Mouse (Mus musculus) hindbrain, embryonic 13.5 days (tissue): Measurements from ENCODE around the gene Gm5269. TPM values are rescaled to one million over a fixed set of nuclear protein-coding genes. Genes with fewer than 3 reads are reported as not detected.

Source experiments
- ATAC-seq: fragments of 200-750 bp; cut with Nextera tagmentation; 2 replicates; pipeline ENCODE4 v1.8.0; 2017; ENCODE audit warnings: moderate TSS enrichment; ENCODE audit not compliant: low FRiP score
- H3K27ac ChIP-seq: fragments of 300-500 bp; sonication (generic); 2 replicates; pipeline ENCODE4 v1.5.1; 2015; ENCODE audit warnings: inconsistent platforms, mild to moderate bottlenecking, moderate library complexity
- H3K27me3 ChIP-seq: fragments of 300-500 bp; sonication (generic); 2 replicates; pipeline ENCODE4 v1.6.1; 2015; ENCODE audit warnings: mild to moderate bottlenecking, inconsistent platforms
- H3K36me3 ChIP-seq: fragments of 300-500 bp; sonication (generic); 2 replicates; pipeline ENCODE4 v1.6.1; 2015; ENCODE audit warnings: mild to moderate bottlenecking, inconsistent platforms
- H3K4me1 ChIP-seq: fragments of 300-500 bp; sonication (generic); replicated peaks from 2 replicates; pipeline ENCODE4 v1.6.1; 2015; ENCODE audit warnings: inconsistent platforms
- H3K4me2 ChIP-seq: fragments of 300-500 bp; sonication (generic); 2 replicates; pipeline ENCODE4 v1.6.1; 2015; ENCODE audit warnings: inconsistent platforms, mild to moderate bottlenecking, moderate library complexity
- H3K4me3 ChIP-seq: fragments of 300-500 bp; sonication (generic); 2 replicates; pipeline ENCODE4 v1.5.1; 2015; ENCODE audit warnings: mild to moderate bottlenecking, inconsistent platforms
- H3K9ac ChIP-seq: fragments of 300-500 bp; sonication (generic); 2 replicates; pipeline ENCODE4 v1.6.1; 2015; ENCODE audit warnings: mild to moderate bottlenecking, inconsistent platforms
- H3K9me3 ChIP-seq: fragments of 300-500 bp; sonication (generic); 2 replicates; pipeline ENCODE4 v1.6.1; 2016; ENCODE audit warnings: inconsistent platforms
- WGBS: fragments of 180-500 bp; shearing (Covaris S2); methylation state at CpG from one replicate; pipeline ENCODE4 v1.1.7; 2015; 5-methylcytosine and 5-hydroxymethylcytosine counted together
- polyA plus RNA-seq: library from polyadenylated mRNA; unstranded; fragments of >200 nt; fragmentation: Nextera tagmentation; extraction: Ambion mirVana; gene quantifications from 2 replicates; pipeline ENCODE4 v1.2.1, GENCODE M21; 2015

The Gm5269 gene
- polyA plus RNA-seq, 1 experiment from 2014 or later: not detected

GRCm38 (mm10) chr1:45914236-45914635 lies 24.2 kb upstream of the Gm5269 start:
- no peaks in the 10 kb centered on the region for H3K4me1 ChIP-seq
- H3K27ac ChIP-seq: no peak overlapping the region
- WGBS: 91% methylated on average over 4 of the region's 4 CpGs
- H3K4me3 ChIP-seq: no peak overlapping the region
- no peaks in the 10 kb centered on the region for H3K36me3 ChIP-seq
- H3K9me3 ChIP-seq: no peaks in the 10 kb centered on the region
- H3K27me3 ChIP-seq: no peaks in the 10 kb centered on the region
- no peak overlapping the region for H3K4me2 ChIP-seq
- no peak overlapping the region for H3K9ac ChIP-seq
- no peak for ATAC-seq

- peaks cover 7% of the 10 kb centered on the region; the same call in 1 of the 2 replicates for H3K4me1 ChIP-seq
- 0 out of 2 replicates have a peak overlapping the region, but pooled peaks have one; percentile 24 for H3K27ac ChIP-seq
- H3K27me3 ChIP-seq: no peaks in the 10 kb centered on the region
- no peak overlapping the region for H3K4me2 ChIP-seq
- peak; percentile 93 for ATAC-seq
- H3K36me3 ChIP-seq: no peaks in the 10 kb centered on the region
- H3K9me3 ChIP-seq: no peaks in the 10 kb centered on the region
- WGBS: 22% methylated on average over 5 of the region's 5 CpGs
- no peak overlapping the region for H3K9ac ChIP-seq
- H3K4me3 ChIP-seq: no peak overlapping the region
These were observed 15.2 kb upstream of the Gm5269 start for GRCm38 (mm10) chr1:45905107-45905821.

- no peaks in the 10 kb centered on the region for H3K36me3 ChIP-seq
- H3K4me1 ChIP-seq: peaks cover 7% of the 10 kb centered on the region; the same call in 1 of the 2 replicates
- H3K9me3 ChIP-seq: no peaks in the 10 kb centered on the region
- H3K4me2 ChIP-seq: no peak overlapping the region
- no peak overlapping the region for H3K27ac ChIP-seq
- H3K27me3 ChIP-seq: no peaks in the 10 kb centered on the region
- no peak overlapping the region for H3K9ac ChIP-seq
- 82% methylated on average over 3 of the region's 3 CpGs for WGBS
- no peak overlapping the region for H3K4me3 ChIP-seq
- ATAC-seq: no peak
These were observed 14.1 kb upstream of the Gm5269 start for GRCm38 (mm10) chr1:45904161-45904560.

DNA sequence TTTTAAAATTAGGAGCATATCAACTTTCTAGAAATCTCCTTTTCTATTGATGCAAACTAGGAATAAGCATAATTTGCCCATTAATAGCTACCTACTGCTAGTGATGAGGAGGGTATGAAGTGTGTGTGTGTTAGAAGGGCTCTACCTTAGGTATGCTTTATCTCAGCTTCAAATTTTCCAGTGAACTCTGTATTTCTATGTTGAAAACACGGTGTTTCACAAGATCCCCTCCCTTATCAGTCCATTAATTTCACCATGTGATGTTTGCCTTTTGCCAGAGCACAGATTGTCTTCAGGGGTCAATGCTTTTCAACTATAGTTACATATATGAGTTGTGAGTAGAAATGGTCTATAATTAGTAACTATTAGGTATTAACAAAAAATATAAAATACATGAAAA lies 8.0 kb upstream of the Gm5269 start:
- ATAC-seq: no peak
- Histone ChIP-seq H3K4me1 (no peaks in the 10 kb centered on the region), H3K27me3 (no peaks in the 10 kb centered on the region), H3K4me2 (no peak overlapping the region), H3K27ac (no peak overlapping the region), H3K9me3 (no peaks in the 10 kb centered on the region), H3K4me3 (no peak overlapping the region), H3K36me3 (no peaks in the 10 kb centered on the region), H3K9ac (no peak overlapping the region)
- WGBS: 67% methylated on average over 1 of the region's 1 CpGs

DNA sequence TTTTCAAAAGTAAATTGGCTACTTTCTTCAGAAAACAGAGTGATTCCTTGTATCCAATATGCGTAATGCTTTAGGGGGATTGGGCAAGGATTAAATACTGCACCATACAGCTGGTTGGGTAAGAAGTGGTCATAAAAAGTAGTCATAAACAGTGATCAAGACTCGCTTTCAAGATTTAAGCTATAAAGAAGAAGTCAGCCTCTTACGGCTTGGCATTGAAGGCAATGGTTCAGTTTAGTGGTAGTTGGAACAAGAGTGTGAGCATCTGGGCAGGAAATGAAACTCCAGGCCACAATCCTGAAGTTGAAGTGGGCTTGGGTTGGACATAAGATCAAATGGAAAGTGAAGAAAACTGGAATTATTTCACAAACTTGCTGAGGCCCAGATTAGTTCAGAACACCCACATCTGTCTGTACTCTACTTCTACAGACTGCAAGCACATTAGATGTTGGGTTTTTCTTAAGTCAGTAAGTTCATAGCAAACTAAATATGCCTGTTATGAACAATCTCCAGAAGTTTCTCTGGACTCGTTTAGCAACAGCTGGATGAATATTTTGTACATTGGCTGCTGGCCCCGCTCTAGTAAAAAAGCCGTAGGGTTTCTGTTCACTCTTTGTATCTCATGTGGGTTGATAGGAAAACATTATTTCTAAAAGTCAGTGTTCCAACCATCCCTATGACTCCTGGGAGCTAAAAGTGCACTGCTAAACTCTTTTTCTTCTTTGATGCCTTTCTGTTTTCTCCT lies 4.3 kb upstream of the Gm5269 start:
- ATAC-seq: no peak
- Histone ChIP-seq H3K4me2 (no peak overlapping the region), H3K4me1 (no peaks in the 10 kb centered on the region), H3K36me3 (no peaks in the 10 kb centered on the region), H3K9ac (no peak overlapping the region), H3K27ac (no peak overlapping the region), H3K27me3 (no peaks in the 10 kb centered on the region), H3K9me3 (no peaks in the 10 kb centered on the region), H3K4me3 (no peak overlapping the region)
- 91% methylated on average over 6 of the region's 6 CpGs for WGBS

DNA sequence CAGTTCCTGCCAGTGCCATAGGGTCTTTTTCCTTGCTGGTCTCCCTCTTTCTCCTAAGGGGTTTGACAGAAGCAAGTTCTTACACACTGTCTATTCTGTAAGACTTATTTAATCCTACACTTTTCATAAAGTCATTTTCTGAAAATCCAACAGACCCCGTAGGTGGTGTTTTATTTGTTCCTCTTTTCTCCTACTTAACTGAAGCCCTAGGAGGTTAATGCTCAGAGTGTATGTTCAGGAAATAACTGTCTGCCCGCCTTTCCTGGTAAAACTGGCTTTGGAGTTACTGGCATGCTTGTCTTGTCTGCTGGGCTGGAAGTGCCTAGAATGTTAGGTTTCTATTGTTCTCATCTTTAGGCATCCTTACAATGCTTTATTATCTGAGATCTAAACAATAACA lies 1.9 kb upstream of the Gm5269 start:
- no peak for ATAC-seq
- H3K4me3 ChIP-seq: no peak overlapping the region
- H3K9ac ChIP-seq: no peak overlapping the region
- H3K27me3 ChIP-seq: no peaks in the 10 kb centered on the region
- no peaks in the 10 kb centered on the region for H3K4me1 ChIP-seq
- WGBS: 75% methylated on average over 2 of the region's 2 CpGs
- no peaks in the 10 kb centered on the region for H3K36me3 ChIP-seq
- no peak overlapping the region for H3K4me2 ChIP-seq
- H3K9me3 ChIP-seq: no peaks in the 10 kb centered on the region
- H3K27ac ChIP-seq: no peak overlapping the region

- no peaks in the 10 kb centered on the region for H3K4me1 ChIP-seq
- no peaks in the 10 kb centered on the region for H3K27me3 ChIP-seq
- WGBS: 88% methylated on average over 9 of the region's 9 CpGs
- no peak overlapping the region for H3K27ac ChIP-seq
- no peak overlapping the region for H3K4me3 ChIP-seq
- no peaks in the 10 kb centered on the region for H3K36me3 ChIP-seq
- no peak overlapping the region for H3K4me2 ChIP-seq
- no peaks in the 10 kb centered on the region for H3K9me3 ChIP-seq
- no peak overlapping the region for H3K9ac ChIP-seq
- no peak for ATAC-seq
These were observed 3.3 kb downstream of the Gm5269 start for GRCm38 (mm10) chr1:45886800-45887199.

DNA sequence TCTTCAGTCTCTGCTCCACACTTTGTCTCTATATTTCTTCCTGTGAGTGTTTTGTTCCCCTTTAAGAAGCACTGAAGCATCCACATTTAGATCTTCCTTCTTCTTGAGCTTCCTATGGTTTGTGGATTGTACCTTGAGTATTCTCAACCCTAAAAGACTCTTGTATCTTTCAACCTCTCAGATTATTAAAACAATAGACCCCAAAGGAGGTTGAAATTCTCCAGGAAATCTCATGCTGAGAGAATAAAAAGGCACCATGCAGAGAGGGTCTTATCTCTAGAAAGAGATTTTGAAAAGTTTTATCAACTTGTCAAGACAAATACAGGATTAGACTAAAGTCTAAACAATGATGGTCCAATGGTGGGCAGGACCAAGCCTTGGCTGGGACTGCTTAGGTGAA lies 6.7 kb downstream of the Gm5269 start:
- H3K9ac ChIP-seq: no peak overlapping the region
- H3K4me2 ChIP-seq: no peak overlapping the region
- no peaks in the 10 kb centered on the region for H3K9me3 ChIP-seq
- H3K4me3 ChIP-seq: no peak overlapping the region
- H3K27ac ChIP-seq: no peak overlapping the region
- H3K36me3 ChIP-seq: no peaks in the 10 kb centered on the region
- no peak for ATAC-seq
- H3K27me3 ChIP-seq: no peaks in the 10 kb centered on the region
- no peaks in the 10 kb centered on the region for H3K4me1 ChIP-seq

- Histone ChIP-seq H3K9ac (no peak overlapping the region), H3K9me3 (no peaks in the 10 kb centered on the region), H3K27ac (no peak overlapping the region), H3K4me2 (no peak overlapping the region), H3K36me3 (no peaks in the 10 kb centered on the region), H3K27me3 (no peaks in the 10 kb centered on the region), H3K4me1 (no peaks in the 10 kb centered on the region), H3K4me3 (no peak overlapping the region)
- no peak for ATAC-seq
- WGBS: 56% methylated on average over 6 of the region's 6 CpGs
These were observed 8.0 kb downstream of the Gm5269 start for GRCm38 (mm10) chr1:45882076-45882475.

GRCm38 (mm10) chr1:45881228-45881832 lies 8.7 kb downstream of the Gm5269 start:
- H3K4me1 ChIP-seq: no peaks in the 10 kb centered on the region
- no peak overlapping the region for H3K27ac ChIP-seq
- WGBS: 87% methylated on average over 3 of the region's 3 CpGs
- H3K9me3 ChIP-seq: no peaks in the 10 kb centered on the region
- H3K36me3 ChIP-seq: no peaks in the 10 kb centered on the region
- no peak overlapping the region for H3K4me2 ChIP-seq
- H3K4me3 ChIP-seq: no peak overlapping the region
- H3K27me3 ChIP-seq: no peaks in the 10 kb centered on the region
- H3K9ac ChIP-seq: no peak overlapping the region
- no peak for ATAC-seq

- Histone ChIP-seq H3K27me3 (no peaks in the 10 kb centered on the region), H3K9ac (no peak overlapping the region), H3K4me1 (no peaks in the 10 kb centered on the region), H3K4me3 (no peak overlapping the region), H3K36me3 (no peaks in the 10 kb centered on the region), H3K4me2 (no peak overlapping the region), H3K9me3 (no peaks in the 10 kb centered on the region), H3K27ac (no peak overlapping the region)
- ATAC-seq: no peak
- WGBS: 92% methylated on average over 3 of the region's 3 CpGs
These were observed 12.6 kb downstream of the Gm5269 start for GRCm38 (mm10) chr1:45877463-45877862.

GRCm38 (mm10) chr1:45876450-45877198 lies 13.4 kb downstream of the Gm5269 start:
- Histone ChIP-seq H3K4me3 (no peak overlapping the region), H3K36me3 (no peaks in the 10 kb centered on the region), H3K4me2 (no peak overlapping the region), H3K9me3 (no peaks in the 10 kb centered on the region), H3K27me3 (no peaks in the 10 kb centered on the region), H3K27ac (no peak overlapping the region), H3K9ac (no peak overlapping the region), H3K4me1 (no peaks in the 10 kb centered on the region)
- no peak for ATAC-seq
- 88% methylated on average over 6 of the region's 6 CpGs for WGBS
